Mouse (Mus musculus): ENCODE measurements around the gene Gm21904.
"Not testable (repeated sequence)": the region's sequence is repeated elsewhere in the genome, so short reads cannot be mapped to it uniquely, and the experiment has no call there.

Gm21904 gene

GRCm38 (mm10) chrY:17846166-17846565, at the start of gene Gm21904:
TSS of gene Gm21904 (minus strand) at chrY:17846266.
- not testable (repeated sequence) for DNase-seq

DNA sequence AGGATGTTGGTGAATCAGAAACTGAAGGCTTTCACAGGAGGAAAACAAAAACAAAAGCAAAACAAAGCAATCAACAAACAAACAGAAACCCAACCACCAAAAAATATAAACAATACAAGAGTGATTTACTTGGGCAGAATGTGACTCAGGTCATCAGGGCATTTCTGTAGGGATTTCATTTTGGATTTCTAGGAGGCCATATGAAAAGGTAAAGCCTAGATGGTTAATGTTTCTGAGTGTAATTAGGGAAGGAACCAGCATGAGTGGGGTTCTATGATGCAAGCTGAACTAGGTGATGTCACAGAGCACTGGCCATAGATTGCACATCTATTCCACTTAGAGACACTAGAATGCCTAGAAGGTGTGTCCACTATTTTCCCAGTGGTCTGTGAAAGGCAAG, 28.4 kb upstream of the Gm21904 start, which contains the start of the genes Gm20772 and Gm20831:
Gene Gm20772, plus strand, starts transcription at position 301 of the 400 bp plus-strand sequence.
Gene Gm20831, plus strand, starts transcription at position 301 of the 400 bp plus-strand sequence.
- not testable (repeated sequence) for DNase-seq
